Mouse (Mus musculus) ES-Bruce4 (cell line): Measurements from ENCODE around the gene Nbeal2.

ENCODE experiments used
- CTCF ChIP-seq: IDR thresholded peaks from one replicate; pipeline ENCODE4 v1.8.1; 2011; ENCODE audit warnings: low read depth, low read length
- POLR2A ChIP-seq: IDR thresholded peaks from one replicate; pipeline ENCODE4 v1.8.1; 2011; ENCODE audit warnings: low read length; ENCODE audit not compliant: insufficient read depth

DNA sequence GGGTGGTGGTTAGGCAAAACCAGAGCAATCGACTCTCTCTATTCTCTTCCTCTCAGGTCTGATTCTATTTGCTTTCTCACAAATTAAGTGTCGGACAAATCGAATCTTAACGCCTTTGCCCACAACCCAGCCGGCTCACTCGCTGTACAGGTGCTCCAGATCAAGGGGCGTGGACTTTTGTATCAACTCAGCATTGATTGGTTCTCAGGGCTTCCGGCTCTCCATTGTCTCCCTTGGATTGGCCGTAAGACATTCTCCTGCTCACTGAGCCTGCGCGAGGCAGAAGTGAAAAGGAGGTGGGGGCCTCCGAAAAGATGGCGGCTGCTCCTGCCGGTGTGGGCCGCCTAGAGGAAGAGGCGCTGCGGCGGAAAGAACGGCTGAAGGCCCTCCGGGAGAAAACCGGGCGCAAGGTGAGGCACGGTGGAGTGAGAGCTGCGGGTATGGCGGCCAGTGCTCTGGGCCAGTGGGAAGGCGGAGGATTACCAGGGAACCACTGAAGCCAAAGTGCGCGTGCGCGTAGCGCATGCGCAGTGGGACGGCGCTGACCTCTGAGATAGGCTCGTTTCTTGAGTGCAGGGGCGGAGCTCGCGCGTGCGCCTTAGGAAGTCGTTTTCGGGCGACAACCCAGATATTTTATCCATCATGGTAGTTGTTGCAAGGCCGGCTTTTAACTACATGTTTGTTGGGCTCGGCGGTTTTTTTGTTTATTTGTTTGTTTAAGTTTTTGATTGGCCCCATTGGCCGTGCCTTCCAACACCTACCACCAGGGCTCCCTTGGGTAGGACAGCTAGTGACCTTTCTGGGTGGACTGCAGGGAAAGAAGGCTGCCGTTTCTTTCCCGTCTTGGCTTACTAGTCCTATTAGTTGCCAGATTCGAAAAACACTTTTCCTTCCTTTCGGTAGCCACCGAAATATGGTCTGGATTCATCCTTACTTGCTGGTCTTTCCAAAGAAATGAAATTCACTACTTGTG lies 2.6 kb upstream of the Nbeal2 start, which contains the start of gene Ccdc12:
- TF ChIP-seq CTCF (no peak), POLR2A (peak; percentile 40)
